Mouse (Mus musculus) myocyte (in vitro differentiated cells): ENCODE measurements at regions not wholly inside any gene's neighbourhood (a gene's known extent, or its start where the extent isn't known, plus 50 kb on each side); places are given as distances from the start of the nearest gene placed in this dataset.

Experiments
- H3K27me3 ChIP-seq: one replicate; pipeline ENCODE4 v1.6.1; 2011; ENCODE audit not compliant: control insufficient read depth, insufficient read depth, insufficient read length
- H3K36me3 ChIP-seq: one replicate; pipeline ENCODE4 v1.6.1; 2011; ENCODE audit not compliant: control insufficient read depth, insufficient read depth
- H3K4me2 ChIP-seq: one replicate; pipeline ENCODE4 v1.6.1; 2011; ENCODE audit warnings: low read depth, control low read depth
- H3K4me3 ChIP-seq: one replicate; pipeline ENCODE4 v1.5.1; 2011; ENCODE audit warnings: mild to moderate bottlenecking, control low read depth, moderate library complexity
- H3K79me2 ChIP-seq: one replicate; pipeline ENCODE4 v1.6.1; 2011; ENCODE audit not compliant: control insufficient read depth, insufficient read depth
- H3ac ChIP-seq: one replicate; pipeline ENCODE4 v1.6.1; 2011; ENCODE audit not compliant: control insufficient read depth, insufficient read length
- CEBPB ChIP-seq: IDR thresholded peaks from 2 replicates; pipeline ENCODE4 v1.6.1; 2011; ENCODE audit warnings: mild to moderate bottlenecking, moderate library complexity; ENCODE audit not compliant: poor library complexity, insufficient read depth, severe bottlenecking
- E2F4 ChIP-seq: IDR thresholded peaks from one replicate; pipeline ENCODE4 v1.6.1; 2011; ENCODE audit warnings: mild to moderate bottlenecking, control low read depth, moderate library complexity; ENCODE audit not compliant: insufficient read depth
- MAX ChIP-seq: IDR thresholded peaks from one replicate; pipeline ENCODE4 v1.6.1; 2011; ENCODE audit warnings: low read depth, mild to moderate bottlenecking, control low read depth
- MYOD1 ChIP-seq, 3 experiments: IDR thresholded peaks; one replicate each; pipeline ENCODE4 v1.6.1; 2011; ENCODE audit warnings: control low read depth in 2 of 3, low read depth in 2 of 3, mild to moderate bottlenecking in 2 of 3, moderate library complexity in 1 of 3; ENCODE audit not compliant: insufficient read length in 2 of 3, control insufficient read depth in 1 of 3
- MYOG ChIP-seq, 3 experiments: IDR thresholded peaks; one replicate each; pipeline ENCODE4 v1.6.1; 2011; ENCODE audit warnings: control low read depth in 2 of 3, low read depth in 2 of 3, mild to moderate bottlenecking in 2 of 3; ENCODE audit not compliant: insufficient read length in 2 of 3, control insufficient read depth in 1 of 3, insufficient read depth in 1 of 3
- POLR2A ChIP-seq: IDR thresholded peaks from one replicate; pipeline ENCODE4 v1.6.1; 2011; ENCODE audit warnings: low read depth, mild to moderate bottlenecking, control low read depth, moderate library complexity; ENCODE audit not compliant: insufficient read length
- POLR2AphosphoS2 ChIP-seq: IDR thresholded peaks from one replicate; pipeline ENCODE4 v1.6.1; 2011; ENCODE audit warnings: low read depth, control low read depth; ENCODE audit not compliant: insufficient read length
- REST ChIP-seq: IDR thresholded peaks from one replicate; pipeline ENCODE4 v1.6.1; 2011; ENCODE audit warnings: mild to moderate bottlenecking, control low read depth, moderate library complexity; ENCODE audit not compliant: insufficient read depth, insufficient read length
- SRF ChIP-seq: IDR thresholded peaks from one replicate; pipeline ENCODE4 v1.6.1; 2011; ENCODE audit warnings: low read depth; ENCODE audit not compliant: control insufficient read depth, insufficient read length
- TCF12 ChIP-seq: IDR thresholded peaks from one replicate; pipeline ENCODE4 v1.6.1; 2011; ENCODE audit warnings: mild to moderate bottlenecking, control low read depth; ENCODE audit not compliant: poor library complexity, insufficient read depth, severe bottlenecking
- TCF3 ChIP-seq: IDR thresholded peaks from one replicate; pipeline ENCODE4 v1.6.1; 2011; ENCODE audit warnings: low read depth, control low read depth; ENCODE audit not compliant: insufficient read length
- USF1 ChIP-seq: IDR thresholded peaks from one replicate; pipeline ENCODE4 v1.6.1; 2011; ENCODE audit warnings: low read depth, mild to moderate bottlenecking, control low read depth, moderate library complexity

GRCm38 (mm10) chr9:30813246-30813645 is 109.0 kb downstream of the Adamts15 start:
- Histone ChIP-seq H3K4me3 (no peak overlapping the region), H3K4me2 (no peak overlapping the region), H3K79me2 (no peaks in the 10 kb centered on the region), H3K36me3 (no peaks in the 10 kb centered on the region), H3ac (no peak overlapping the region), H3K27me3 (no peaks in the 10 kb centered on the region)
- TF ChIP-seq E2F4 (no peak), POLR2A (no peak), MAX (no peak), REST (no peak), TCF12 (no peak), MYOD1 (IDR thresholded peaks at IDR 0.05; ENCODE audit: control insufficient read depth in 1 of 3, insufficient read length in 2 of 3, low read depth in 2 of 3) (no peak), CEBPB (no peak), SRF (no peak), USF1 (no peak), MYOG (IDR thresholded peaks at IDR 0.05; ENCODE audit: control insufficient read depth in 1 of 3, insufficient read depth in 1 of 3, insufficient read length in 2 of 3, low read depth in 2 of 3) (no peak), TCF3 (no peak), POLR2AphosphoS2 (no peak)

- Histone ChIP-seq H3K36me3 (no peaks in the 10 kb centered on the region), H3K4me2 (no peak overlapping the region)
- TF ChIP-seq MYOD1 (IDR thresholded peaks at IDR 0.05; ENCODE audit: control insufficient read depth in 1 of 3, insufficient read length in 2 of 3, low read depth in 2 of 3) = no peak
- no peak for TF ChIP-seq MYOG (IDR thresholded peaks at IDR 0.05; ENCODE audit: control insufficient read depth in 1 of 3, insufficient read depth in 1 of 3, insufficient read length in 2 of 3, low read depth in 2 of 3)
- TF ChIP-seq REST = no peak
- no peak for TF ChIP-seq E2F4
Observed at GRCm38 (mm10) chr9:30810843-30811242, 111.4 kb downstream of the Adamts15 start.

GRCm38 (mm10) chr9:30810290-30810689 is 112.0 kb downstream of the Adamts15 start:
- H3K79me2 ChIP-seq = no peaks in the 10 kb centered on the region
- H3K36me3 ChIP-seq = no peaks in the 10 kb centered on the region
- no peak overlapping the region for H3K4me2 ChIP-seq
- no peak for TF ChIP-seq SRF
- TF ChIP-seq MYOG (IDR thresholded peaks at IDR 0.05; ENCODE audit: control insufficient read depth in 1 of 3, insufficient read depth in 1 of 3, insufficient read length in 2 of 3, low read depth in 2 of 3) = no peak
- no peaks in the 10 kb centered on the region for H3K27me3 ChIP-seq
- no peak overlapping the region for H3ac ChIP-seq
- H3K4me3 ChIP-seq = no peak overlapping the region

More at GRCm38 (mm10) chr9:30810843-30811242, 111.4 kb downstream of the Adamts15 start:
- H3K4me3 ChIP-seq = no peak overlapping the region
- H3K27me3 ChIP-seq = no peaks in the 10 kb centered on the region
- H3ac ChIP-seq = no peak overlapping the region
- H3K79me2 ChIP-seq = no peaks in the 10 kb centered on the region

- no peak overlapping the region for H3ac ChIP-seq
- no peaks in the 10 kb centered on the region for H3K36me3 ChIP-seq
- H3K4me3 ChIP-seq = no peak overlapping the region
- H3K27me3 ChIP-seq = no peaks in the 10 kb centered on the region
- H3K79me2 ChIP-seq = no peaks in the 10 kb centered on the region
- no peak overlapping the region for H3K4me2 ChIP-seq
- TF ChIP-seq MYOD1 (IDR thresholded peaks at IDR 0.05; ENCODE audit: control insufficient read depth in 1 of 3, insufficient read length in 2 of 3, low read depth in 2 of 3) = no peak
- no peak for TF ChIP-seq POLR2A
- no peak for TF ChIP-seq CEBPB
- no peak for TF ChIP-seq POLR2AphosphoS2
- no peak for TF ChIP-seq SRF
- TF ChIP-seq TCF12 = no peak
- no peak for TF ChIP-seq MAX
- no peak for TF ChIP-seq TCF3
Observed at GRCm38 (mm10) chr9:30808863-30809491, 113.3 kb downstream of the Adamts15 start.

- TF ChIP-seq E2F4 (no peak), CEBPB (no peak), POLR2A (no peak), SRF (no peak), TCF3 (no peak), USF1 (no peak), MAX (no peak), REST (no peak), MYOD1 (IDR thresholded peaks at IDR 0.05; ENCODE audit: control insufficient read depth in 1 of 3, insufficient read length in 2 of 3, low read depth in 2 of 3) (no peak), MYOG (IDR thresholded peaks at IDR 0.05; ENCODE audit: control insufficient read depth in 1 of 3, insufficient read depth in 1 of 3, insufficient read length in 2 of 3, low read depth in 2 of 3) (no peak), POLR2AphosphoS2 (no peak), TCF12 (no peak)
- Histone ChIP-seq H3K4me3 (no peak overlapping the region), H3ac (no peak overlapping the region), H3K79me2 (no peaks in the 10 kb centered on the region), H3K27me3 (no peaks in the 10 kb centered on the region), H3K36me3 (no peaks in the 10 kb centered on the region), H3K4me2 (no peak overlapping the region)
Observed at GRCm38 (mm10) chr9:30803755-30804532, 118.3 kb downstream of the Adamts15 start.
